Mouse (Mus musculus): ENCODE data around the gene Ank3. TPM values are rescaled to one million over a fixed set of nuclear protein-coding genes. Genes with fewer than 3 reads are reported as not detected.

The Ank3 gene
- polyA plus RNA-seq, 1 experiment, result 23.3 TPM

- TF ChIP-seq POLR2A (IDR thresholded peaks at IDR 0.05; ENCODE audit: borderline replicate concordance, extremely low read depth, low read depth, low read length), result no peak
- no peak for TF ChIP-seq CTCF (IDR thresholded peaks at IDR 0.05; ENCODE audit: insufficient read depth, low read length)
- H3K4me1 ChIP-seq (ENCODE audit: control insufficient read depth, insufficient read depth, low read length), result no peaks in the 10 kb centered on the region
- no peak for DNase-seq
- WGBS, result 82% methylated on average over 6 of the region's 6 CpGs
- H3K4me3 ChIP-seq (replicated peaks; ENCODE audit: extremely low read depth, low read depth, low read length), result no peak overlapping the region
These were observed 548.5 kb downstream of the Ank3 start for GRCm38 (mm10) chr10:69947093-69947492.

GRCm38 (mm10) chr10:69950236-69950918 is 551.8 kb downstream of the Ank3 start:
- DNase-seq, result no peak
- WGBS, result 84% methylated on average over 11 of the region's 11 CpGs
- no peak overlapping the region for H3K4me3 ChIP-seq (replicated peaks; ENCODE audit: extremely low read depth, low read depth, low read length)
- TF ChIP-seq CTCF (IDR thresholded peaks at IDR 0.05; ENCODE audit: insufficient read depth, low read length), result no peak
- TF ChIP-seq POLR2A (IDR thresholded peaks at IDR 0.05; ENCODE audit: borderline replicate concordance, extremely low read depth, low read depth, low read length), result no peak
- H3K4me1 ChIP-seq (ENCODE audit: control insufficient read depth, insufficient read depth, low read length), result no peaks in the 10 kb centered on the region

GRCm38 (mm10) chr10:69950919-69951236 is 552.3 kb downstream of the Ank3 start:
- Histone ChIP-seq H3K4me1 (ENCODE audit: control insufficient read depth, insufficient read depth, low read length) (no peaks in the 10 kb centered on the region), H3K4me3 (replicated peaks; ENCODE audit: extremely low read depth, low read depth, low read length) (no peak overlapping the region)
- TF ChIP-seq POLR2A (IDR thresholded peaks at IDR 0.05; ENCODE audit: borderline replicate concordance, extremely low read depth, low read depth, low read length), result no peak
- no peak for TF ChIP-seq CTCF (IDR thresholded peaks at IDR 0.05; ENCODE audit: insufficient read depth, low read length)
- no peak for DNase-seq
- 86% methylated on average over 9 of the region's 9 CpGs for WGBS

- no peak overlapping the region for H3K4me3 ChIP-seq (replicated peaks; ENCODE audit: extremely low read depth, low read depth, low read length)
- no peaks in the 10 kb centered on the region for H3K4me1 ChIP-seq (ENCODE audit: control insufficient read depth, insufficient read depth, low read length)
- 69% methylated on average over 4 of the region's 4 CpGs for WGBS
- DNase-seq, result no peak
- TF ChIP-seq POLR2A (IDR thresholded peaks at IDR 0.05; ENCODE audit: borderline replicate concordance, extremely low read depth, low read depth, low read length), result no peak
- TF ChIP-seq CTCF (IDR thresholded peaks at IDR 0.05; ENCODE audit: insufficient read depth, low read length), result no peak
These were observed 552.9 kb downstream of the Ank3 start for GRCm38 (mm10) chr10:69951426-69951825.

- 94% methylated on average over 1 of the region's 1 CpGs for WGBS
- no peak overlapping the region for H3K4me3 ChIP-seq (replicated peaks; ENCODE audit: extremely low read depth, low read depth, low read length)
- TF ChIP-seq POLR2A (IDR thresholded peaks at IDR 0.05; ENCODE audit: borderline replicate concordance, extremely low read depth, low read depth, low read length), result no peak
- no peak for TF ChIP-seq CTCF (IDR thresholded peaks at IDR 0.05; ENCODE audit: insufficient read depth, low read length)
- DNase-seq, result no peak
- H3K4me1 ChIP-seq (ENCODE audit: control insufficient read depth, insufficient read depth, low read length), result no peaks in the 10 kb centered on the region
These were observed 553.7 kb downstream of the Ank3 start for GRCm38 (mm10) chr10:69952316-69952715.

- TF ChIP-seq POLR2A (IDR thresholded peaks at IDR 0.05; ENCODE audit: borderline replicate concordance, extremely low read depth, low read depth, low read length) (no peak), CTCF (IDR thresholded peaks at IDR 0.05; ENCODE audit: insufficient read depth, low read length) (no peak)
- DNase-seq, result no peak
- 77% methylated on average over 9 of the region's 9 CpGs for WGBS
- Histone ChIP-seq H3K4me3 (replicated peaks; ENCODE audit: extremely low read depth, low read depth, low read length) (no peak overlapping the region), H3K4me1 (ENCODE audit: control insufficient read depth, insufficient read depth, low read length) (no peaks in the 10 kb centered on the region)
These were observed 556.2 kb downstream of the Ank3 start for GRCm38 (mm10) chr10:69954657-69955267.

GRCm38 (mm10) chr10:69962226-69962625 is 563.7 kb downstream of the Ank3 start:
- DNase-seq, result no peak
- 78% methylated on average over 7 of the region's 7 CpGs for WGBS
- TF ChIP-seq POLR2A (IDR thresholded peaks at IDR 0.05; ENCODE audit: borderline replicate concordance, extremely low read depth, low read depth, low read length) (no peak), CTCF (IDR thresholded peaks at IDR 0.05; ENCODE audit: insufficient read depth, low read length) (no peak)

GRCm38 (mm10) chr10:69962976-69963375 is 564.4 kb downstream of the Ank3 start:
- Histone ChIP-seq H3K4me3 (replicated peaks; ENCODE audit: extremely low read depth, low read depth, low read length) (no peak overlapping the region), H3K4me1 (ENCODE audit: control insufficient read depth, insufficient read depth, low read length) (no peaks in the 10 kb centered on the region)
- no peak for DNase-seq
- WGBS, result 78% methylated on average over 7 of the region's 7 CpGs
- no peak for TF ChIP-seq POLR2A (IDR thresholded peaks at IDR 0.05; ENCODE audit: borderline replicate concordance, extremely low read depth, low read depth, low read length)
- TF ChIP-seq CTCF (IDR thresholded peaks at IDR 0.05; ENCODE audit: insufficient read depth, low read length), result no peak

More at GRCm38 (mm10) chr10:69962226-69962625, 563.7 kb downstream of the Ank3 start:
- no peak overlapping the region for H3K4me3 ChIP-seq (replicated peaks; ENCODE audit: extremely low read depth, low read depth, low read length)
- no peaks in the 10 kb centered on the region for H3K4me1 ChIP-seq (ENCODE audit: control insufficient read depth, insufficient read depth, low read length)

- no peaks in the 10 kb centered on the region for H3K4me1 ChIP-seq (ENCODE audit: control insufficient read depth, insufficient read depth, low read length)
- no peak overlapping the region for H3K4me3 ChIP-seq (replicated peaks; ENCODE audit: extremely low read depth, low read depth, low read length)
- TF ChIP-seq CTCF (IDR thresholded peaks at IDR 0.05; ENCODE audit: insufficient read depth, low read length) (peak; percentile 43; the same call in 1 of the 2 replicates), POLR2A (IDR thresholded peaks at IDR 0.05; ENCODE audit: borderline replicate concordance, extremely low read depth, low read depth, low read length) (no peak)
- 5% methylated on average over 5 of the region's 5 CpGs for WGBS
- DNase-seq, result peak; percentile 25
These were observed 566.0 kb downstream of the Ank3 start for GRCm38 (mm10) chr10:69964611-69965010.

- no peaks in the 10 kb centered on the region for H3K4me1 ChIP-seq (ENCODE audit: control insufficient read depth, insufficient read depth, low read length)
- 73% methylated on average over 6 of the region's 6 CpGs for WGBS
- TF ChIP-seq CTCF (IDR thresholded peaks at IDR 0.05; ENCODE audit: insufficient read depth, low read length), result no peak
- TF ChIP-seq POLR2A (IDR thresholded peaks at IDR 0.05; ENCODE audit: borderline replicate concordance, extremely low read depth, low read depth, low read length), result no peak
- DNase-seq, result no peak
- H3K4me3 ChIP-seq (replicated peaks; ENCODE audit: extremely low read depth, low read depth, low read length), result no peak overlapping the region
These were observed 566.5 kb downstream of the Ank3 start for GRCm38 (mm10) chr10:69965085-69965484.

Data from lung, adult 2 months (tissue).